Mouse (Mus musculus) neutrophil, adult 83 days (primary cell): ENCODE results near the gene Vmn2r51. TPM values are rescaled to one million over a fixed set of nuclear protein-coding genes. Genes with fewer than 3 reads are reported as not detected.

Experiments
- total RNA-seq, 2 experiments: library from RNA; stranded (reverse); gene quantifications; one replicate each; pipeline ENCODE4 v1.2.4; 2023

The Vmn2r51 gene
- total RNA-seq = not detected

GRCm38 (mm10) chr7:10105641-10106040, at the start of gene Vmn2r51:
Gene Vmn2r51 (minus strand): TSS chr7:10105741.

GRCm38 (mm10) chr7:10053196-10053595, 52.3 kb downstream of the Vmn2r51 start, which contains the start of gene Vmn2r50:
Gene Vmn2r50 (minus strand): TSS chr7:10053296.

Other genes starting within 250 kb of the Vmn2r51 start
- gene Vmn2r48, start 152.2 kb downstream of the Vmn2r51 start, total RNA-seq = not detected
- gene Vmn2r49, start 113.5 kb downstream of the Vmn2r51 start, total RNA-seq = not detected
- gene Vmn2r50, start 52.4 kb downstream of the Vmn2r51 start, total RNA-seq = not detected
- gene Vmn2r52, start 70.8 kb upstream of the Vmn2r51 start, total RNA-seq = not detected
- gene Vmn1r66, start 172.3 kb upstream of the Vmn2r51 start, total RNA-seq = not detected